Mouse (Mus musculus): Measurements from ENCODE around the gene Pigg.
A peak's percentile ranks its signal among the peaks of the same experiment; 100 is the strongest.
"Not testable (repeated sequence)": the region's sequence is repeated elsewhere in the genome, so short reads cannot be mapped to it uniquely, and the experiment has no call there.

Gene Pigg

GRCm38 (mm10) chr5:108312224-108313064, at the start of gene Pigg:
Pigg (plus strand) TSS chr5:108312609.
- DNase-seq (ENCODE audit: low read depth) = peak; percentile 80

GRCm38 (mm10) chr5:108262722-108263121, 49.7 kb upstream of the Pigg start:
- no peak for DNase-seq (ENCODE audit: low read depth)

- DNase-seq (ENCODE audit: low read depth) = not testable (repeated sequence)
Observed at GRCm38 (mm10) chr5:108263785-108264184, 48.6 kb upstream of the Pigg start.

GRCm38 (mm10) chr5:108266990-108267389, 45.4 kb upstream of the Pigg start:
- no peak for DNase-seq (ENCODE audit: low read depth)

GRCm38 (mm10) chr5:108268127-108269062, 44.0 kb upstream of the Pigg start, which contains the start of gene Dr1:
Dr1 (plus strand) TSS chr5:108268897.
- DNase-seq (ENCODE audit: low read depth) = peak; percentile 73

GRCm38 (mm10) chr5:108269063-108269810, 43.2 kb upstream of the Pigg start:
- DNase-seq (ENCODE audit: low read depth) = no peak

- no peak for DNase-seq (ENCODE audit: low read depth)
Observed at GRCm38 (mm10) chr5:108269811-108270151, 42.6 kb upstream of the Pigg start.

GRCm38 (mm10) chr5:108270415-108270814, 42.0 kb upstream of the Pigg start:
- DNase-seq (ENCODE audit: low read depth) = no peak

- DNase-seq (ENCODE audit: low read depth) = not testable (repeated sequence)
Observed at GRCm38 (mm10) chr5:108271345-108271744, 41.1 kb upstream of the Pigg start.

- no peak for DNase-seq (ENCODE audit: low read depth)
Observed at GRCm38 (mm10) chr5:108286957-108287356, 25.5 kb upstream of the Pigg start.

- DNase-seq (ENCODE audit: low read depth) = no peak
Observed at GRCm38 (mm10) chr5:108301567-108301966, 10.8 kb upstream of the Pigg start.

- no peak for DNase-seq (ENCODE audit: low read depth)
Observed at GRCm38 (mm10) chr5:108313065-108313860, 854 bp downstream of the Pigg start.

GRCm38 (mm10) chr5:108331051-108331450, 18.6 kb downstream of the Pigg start:
- DNase-seq (ENCODE audit: low read depth) = no peak

- DNase-seq (ENCODE audit: low read depth) = no peak
Observed at GRCm38 (mm10) chr5:108337385-108337784, 25.0 kb downstream of the Pigg start.

GRCm38 (mm10) chr5:108338049-108338448, 25.6 kb downstream of the Pigg start:
- DNase-seq (ENCODE audit: low read depth) = no peak

- no peak for DNase-seq (ENCODE audit: low read depth)
Observed at GRCm38 (mm10) chr5:108343680-108344170, 31.3 kb downstream of the Pigg start.

GRCm38 (mm10) chr5:108345313-108346071, 33.1 kb downstream of the Pigg start:
- no peak for DNase-seq (ENCODE audit: low read depth)

- no peak for DNase-seq (ENCODE audit: low read depth)
Observed at GRCm38 (mm10) chr5:108347843-108348242, 35.4 kb downstream of the Pigg start.

GRCm38 (mm10) chr5:108349511-108350148, 37.2 kb downstream of the Pigg start:
- no peak for DNase-seq (ENCODE audit: low read depth)

- DNase-seq (ENCODE audit: low read depth) = no peak
Observed at GRCm38 (mm10) chr5:108354056-108354455, 41.6 kb downstream of the Pigg start.

Data from c-Kit-positive CD71-negative TER-119-negative erythroid progenitor cells, embryonic 14.5 days (primary cell).